20 mouse cellular contexts compared by ENCODE assay signal in the genomic region with DNA sequence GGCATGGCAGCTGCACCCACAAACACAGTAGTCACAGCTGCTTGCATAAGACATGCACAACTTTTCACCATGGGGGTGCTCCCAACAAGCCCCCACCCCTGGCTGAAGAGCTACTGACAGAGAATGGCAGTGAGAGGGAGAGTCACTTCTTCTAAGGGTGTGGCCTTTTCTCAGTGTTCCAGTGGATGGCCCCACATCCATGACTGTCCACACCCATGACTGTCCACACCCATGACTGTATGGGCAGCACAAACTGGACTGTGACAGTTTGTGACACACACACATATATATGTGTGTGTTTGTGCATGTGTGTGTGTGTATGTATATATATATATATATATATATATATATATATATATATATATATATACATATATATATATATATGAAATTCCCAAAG. TPM values are rescaled to one million over a fixed set of nuclear protein-coding genes. Genes with fewer than 3 reads are reported as not detected.
DNase-seq lines count a peak whose midpoint lies in the region; ATAC-seq lines count a peak whose summit lies in the region.
"Had no signal": no experiment of that assay in that cellular context is flagged by ENCODE, and none has a peak within 500 bp of the region (broad histone marks: within the 10 kb centered on the region; RNA-seq: fewer than 3 reads in every experiment).

No protein-coding gene starts in this region.

- no peaks in the 10 kb centered on the region for H3K9me3 ChIP-seq in hindbrain, embryonic 12.5 days (replicated peaks)
- H3K9me3 ChIP-seq in hindbrain, embryonic 11.5 days (ENCODE audit: control insufficient read depth, low read length): no peaks in the 10 kb centered on the region
- 0 out of 2 replicates have a peak, but pooled peaks cover 4% of the 10 kb centered on the region for H3K9me3 ChIP-seq in liver, embryonic 12.5 days (replicated peaks)
- no peaks in the 10 kb centered on the region; the same call in 1 of the 2 replicates for H3K9me3 ChIP-seq in liver, embryonic 11.5 days (ENCODE audit: control insufficient read depth, low read length)
- no peaks in the 10 kb centered on the region for H3K9me3 ChIP-seq in hindbrain, embryonic 13.5 days
- H3K9me3 ChIP-seq in heart, embryonic 10.5 days: no peaks in the 10 kb centered on the region
- H3K9me3 ChIP-seq: forebrain, embryonic 15.5 days had no signal

- H3K4me2 ChIP-seq in hindbrain, embryonic 12.5 days (replicated peaks): no peak overlapping the region
- H3K4me2 ChIP-seq in hindbrain, embryonic 11.5 days (replicated peaks; ENCODE audit: low read depth, low read length): no peak overlapping the region
- peak overlapping the region; percentile 5; the same call in 1 of the 2 replicates for H3K4me2 ChIP-seq in liver, embryonic 12.5 days
- no peak overlapping the region for H3K4me2 ChIP-seq in liver, embryonic 11.5 days
- no peak overlapping the region for H3K4me2 ChIP-seq in hindbrain, embryonic 13.5 days
- H3K4me2 ChIP-seq: forebrain, embryonic 15.5 days had no signal

- H3K4me1 ChIP-seq in hindbrain, embryonic 12.5 days: peaks cover 42% of the 10 kb centered on the region
- peaks cover 11% of the 10 kb centered on the region for H3K4me1 ChIP-seq in hindbrain, embryonic 11.5 days (replicated peaks; ENCODE audit: control insufficient read depth, insufficient read depth, low read length)
- H3K4me1 ChIP-seq in liver, embryonic 12.5 days: peaks cover 59% of the 10 kb centered on the region
- peaks cover 10% of the 10 kb centered on the region for H3K4me1 ChIP-seq in liver, embryonic 11.5 days (replicated peaks; ENCODE audit: control insufficient read depth, insufficient read depth, low read length)
- peaks cover 56% of the 10 kb centered on the region for H3K4me1 ChIP-seq in hindbrain, embryonic 13.5 days (replicated peaks)
- H3K4me1 ChIP-seq in heart, embryonic 10.5 days: peaks cover 38% of the 10 kb centered on the region

- H3K27me3 ChIP-seq in hindbrain, embryonic 12.5 days: no peaks in the 10 kb centered on the region
- H3K27me3 ChIP-seq in hindbrain, embryonic 11.5 days (ENCODE audit: control insufficient read depth, insufficient read depth, low read length): no peaks in the 10 kb centered on the region
- no peaks in the 10 kb centered on the region for H3K27me3 ChIP-seq in liver, embryonic 12.5 days (replicated peaks)
- no peaks in the 10 kb centered on the region for H3K27me3 ChIP-seq in liver, embryonic 11.5 days (replicated peaks; ENCODE audit: control insufficient read depth, insufficient read depth, low read length)
- no peaks in the 10 kb centered on the region for H3K27me3 ChIP-seq in hindbrain, embryonic 13.5 days
- no peaks in the 10 kb centered on the region for H3K27me3 ChIP-seq in heart, embryonic 10.5 days (ENCODE audit: insufficient read depth, poor library complexity, severe bottlenecking)
- H3K27me3 ChIP-seq: forebrain, embryonic 15.5 days; Patski had no signal

- peak overlapping the region; percentile 48; the same call in 1 of the 2 replicates for H3K27ac ChIP-seq in hindbrain, embryonic 12.5 days
- no peak overlapping the region for H3K27ac ChIP-seq in hindbrain, embryonic 11.5 days (ENCODE audit: low read depth, low read length)
- H3K27ac ChIP-seq in liver, embryonic 12.5 days: peak overlapping the region; percentile 20; the same call in 1 of the 2 replicates
- no peak overlapping the region for H3K27ac ChIP-seq in liver, embryonic 11.5 days (ENCODE audit: low read depth, low read length)
- H3K27ac ChIP-seq in hindbrain, embryonic 13.5 days: peak overlapping the region; percentile 79
- H3K27ac ChIP-seq in heart, embryonic 10.5 days: no peak overlapping the region
- H3K27ac ChIP-seq: liver, embryonic 14.5 days; macrophage had no signal

- H3K36me3 ChIP-seq in hindbrain, embryonic 12.5 days: no peaks in the 10 kb centered on the region
- H3K36me3 ChIP-seq in hindbrain, embryonic 11.5 days (ENCODE audit: control insufficient read depth, insufficient read depth, low read length): no peaks in the 10 kb centered on the region
- H3K36me3 ChIP-seq in liver, embryonic 12.5 days: peaks cover 4% of the 10 kb centered on the region; the same call in 1 of the 2 replicates
- no peaks in the 10 kb centered on the region for H3K36me3 ChIP-seq in liver, embryonic 11.5 days (ENCODE audit: control insufficient read depth, insufficient read depth, low read length)
- no peaks in the 10 kb centered on the region for H3K36me3 ChIP-seq in hindbrain, embryonic 13.5 days
- H3K36me3 ChIP-seq in heart, embryonic 10.5 days: peaks cover 5% of the 10 kb centered on the region; the same call in 1 of the 2 replicates
- H3K36me3 ChIP-seq: forebrain, embryonic 15.5 days had no signal

- DNase-seq in hindbrain, embryonic 11.5 days (ENCODE audit: low spot score): no peak
- DNase-seq in liver, embryonic 11.5 days (ENCODE audit: low spot score): no peak
- DNase-seq in c-Kit-negative CD71-positive TER-119-positive erythroid progenitor cells, embryonic 14.5 days (ENCODE audit: low read depth, low spot score): peak; percentile 31
- DNase-seq in right cerebral cortex, postnatal 25 days: no peak
- DNase-seq in heart, embryonic 10.5 days (ENCODE audit: low spot score): no peak
- DNase-seq: adrenal gland, postnatal 14 days; cerebellum, adult 2 months; heart, postnatal 14 days; kidney, adult 9 months; left cerebral cortex, postnatal 4 days; thymus, postnatal 4 days had no signal

- H3K4me3 ChIP-seq in hindbrain, embryonic 12.5 days: no peak overlapping the region
- no peak overlapping the region for H3K4me3 ChIP-seq in hindbrain, embryonic 11.5 days (ENCODE audit: low read depth, low read length)
- no peak overlapping the region for H3K4me3 ChIP-seq in liver, embryonic 12.5 days
- no peak overlapping the region for H3K4me3 ChIP-seq in liver, embryonic 11.5 days (ENCODE audit: low read depth, low read length)
- no peak overlapping the region for H3K4me3 ChIP-seq in hindbrain, embryonic 13.5 days
- H3K4me3 ChIP-seq in heart, embryonic 10.5 days: no peak overlapping the region
- H3K4me3 ChIP-seq: forebrain, embryonic 15.5 days had no signal

- H3K9ac ChIP-seq in hindbrain, embryonic 12.5 days: no peak overlapping the region
- H3K9ac ChIP-seq in hindbrain, embryonic 11.5 days (ENCODE audit: low read depth, low read length): no peak overlapping the region
- H3K9ac ChIP-seq in liver, embryonic 12.5 days: no peak overlapping the region
- no peak overlapping the region for H3K9ac ChIP-seq in liver, embryonic 11.5 days (ENCODE audit: low read depth, low read length)
- H3K9ac ChIP-seq in hindbrain, embryonic 13.5 days: no peak overlapping the region
- H3K9ac ChIP-seq: forebrain, embryonic 15.5 days; liver, embryonic 14.5 days had no signal

- ATAC-seq in hindbrain, embryonic 12.5 days (ENCODE audit: low FRiP score): no peak
- no peak for ATAC-seq in hindbrain, embryonic 11.5 days (ENCODE audit: low FRiP score)
- peak; percentile 60 for ATAC-seq in liver, embryonic 12.5 days
- ATAC-seq in liver, embryonic 11.5 days (replicated peaks; ENCODE audit: low FRiP score): no peak
- ATAC-seq in hindbrain, embryonic 13.5 days (ENCODE audit: low FRiP score): no peak
- ATAC-seq: activated CD4-positive, CD25-positive, alpha-beta regulatory T cell, adult 4 months; forebrain, embryonic 15.5 days; midbrain, embryonic 16.5 days; Patski had no signal

RNA-seq across cellular contexts. Expression of a gene that starts 42.8 kb away (rescaled TPM):
- 40.8 and 45.4 TPM in 2 replicates for polyA plus RNA-seq in hindbrain, embryonic 12.5 days (2016; fragmentation: Nextera tagmentation; extraction: Ambion mirVana)
- polyA plus RNA-seq in hindbrain, embryonic 11.5 days (2014; fragmentation: Nextera tagmentation; extraction: Ambion mirVana): 13.9 and 15.8 TPM in 2 replicates
- polyA plus RNA-seq in liver, embryonic 12.5 days (2016; fragmentation: Nextera tagmentation; extraction: Ambion mirVana): 8.7 and 9.6 TPM in 2 replicates
- 12.6 and 12.8 TPM in 2 replicates for polyA plus RNA-seq in liver, embryonic 11.5 days (2014; fragmentation: Nextera tagmentation; extraction: Ambion mirVana)
- 54.5 and 59.2 TPM in 2 replicates for polyA plus RNA-seq in hindbrain, embryonic 13.5 days (2015; fragmentation: Nextera tagmentation; extraction: Ambion mirVana)
- polyA plus RNA-seq in heart, embryonic 10.5 days (2016; fragmentation: Nextera tagmentation; extraction: Ambion mirVana): 19.3 and 28.4 TPM in 2 replicates

RNA-seq across cellular contexts. Expression of a gene that starts 43.3 kb away (rescaled TPM):
- 5.0 and 6.7 TPM in 2 replicates for polyA plus RNA-seq in hindbrain, embryonic 12.5 days (2016; fragmentation: Nextera tagmentation; extraction: Ambion mirVana)
- polyA plus RNA-seq in hindbrain, embryonic 11.5 days (2014; fragmentation: Nextera tagmentation; extraction: Ambion mirVana): 6.6 and 7.0 TPM in 2 replicates
- polyA plus RNA-seq in liver, embryonic 12.5 days (2016; fragmentation: Nextera tagmentation; extraction: Ambion mirVana): 0.49 and 0.53 TPM in 2 replicates
- polyA plus RNA-seq in liver, embryonic 11.5 days (2014; fragmentation: Nextera tagmentation; extraction: Ambion mirVana): 1.3 and 1.6 TPM in 2 replicates
- 6.3 and 7.9 TPM in 2 replicates for polyA plus RNA-seq in hindbrain, embryonic 13.5 days (2015; fragmentation: Nextera tagmentation; extraction: Ambion mirVana)
- 1.0 and 2.0 TPM in 2 replicates for polyA plus RNA-seq in heart, embryonic 10.5 days (2016; fragmentation: Nextera tagmentation; extraction: Ambion mirVana)
- polyA plus RNA-seq: macrophage had no signal

Comparison
In these comparisons a context has a peak if more than half of its experiments do, and no peak if none do; other contexts are left out.
1. H3K27ac ChIP-seq: peak in hindbrain, embryonic 12.5 days (single experiment), liver, embryonic 12.5 days (single experiment) and hindbrain, embryonic 13.5 days (single experiment); none in hindbrain, embryonic 11.5 days (single experiment), liver, embryonic 11.5 days (single experiment) and heart, embryonic 10.5 days (single experiment).